Mouse (Mus musculus): ENCODE data around the gene Phf3.
"Not testable (repeated sequence)": the region's sequence is repeated elsewhere in the genome, so short reads cannot be mapped to it uniquely, and the experiment has no call there.

Gene Phf3

DNA sequence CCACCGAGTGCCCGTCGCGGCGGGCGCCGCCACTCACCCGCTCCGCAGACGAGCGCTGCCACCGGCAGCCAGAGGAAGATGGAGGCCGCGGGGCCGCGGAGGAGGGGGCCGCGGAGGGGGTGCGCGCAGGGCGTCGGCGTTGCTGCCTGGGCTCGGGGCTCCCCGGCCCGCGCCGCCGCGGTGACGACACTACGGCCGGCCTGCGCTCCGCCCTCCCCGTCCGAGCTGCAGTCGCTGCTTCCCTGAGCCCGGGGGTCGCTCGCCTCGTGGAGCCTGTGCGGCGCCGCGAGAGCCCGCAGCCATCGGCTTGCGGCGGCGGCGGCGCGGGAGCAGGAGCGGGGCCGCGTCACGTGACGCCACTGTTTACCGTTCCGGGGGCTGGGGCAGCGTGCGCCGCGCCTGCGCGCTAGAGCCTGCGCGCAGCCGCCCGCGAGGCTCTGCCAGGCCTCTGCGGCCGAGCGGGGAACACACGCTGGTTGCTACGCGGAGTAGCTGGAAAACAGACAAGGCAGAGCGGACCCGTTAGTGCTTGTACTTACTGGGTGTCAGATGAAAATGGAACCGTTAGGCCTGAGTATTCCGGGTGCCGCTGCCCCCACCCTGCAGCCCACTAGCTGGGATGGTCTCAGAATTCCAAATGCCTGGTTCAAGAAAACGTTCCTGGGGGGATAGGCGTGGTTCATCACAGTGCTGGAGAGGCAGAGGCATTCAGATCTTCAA lies at the start of gene Phf3:
Gene Phf3, minus strand, starts transcription at position 381 of the 720 bp plus-strand sequence.
- peak; percentile 89 for DNase-seq

DNA sequence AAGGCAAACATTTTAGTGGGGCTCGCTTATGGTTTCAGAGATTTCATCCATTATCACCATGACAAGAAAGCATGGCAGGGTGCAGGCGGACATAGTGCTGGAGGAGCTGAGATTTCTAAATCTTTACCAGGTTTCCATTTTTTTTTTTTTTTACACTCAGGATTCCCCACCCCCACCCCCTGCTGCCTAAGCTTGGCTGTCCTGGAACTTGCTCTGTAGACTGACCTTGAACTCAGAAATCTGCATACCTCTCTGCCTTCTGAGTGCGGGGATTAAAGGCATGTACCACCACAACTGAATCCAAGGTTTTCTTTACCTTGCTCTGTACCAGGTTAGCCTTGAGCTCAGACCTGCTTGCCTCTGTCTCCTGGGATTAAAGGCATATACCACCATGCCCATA lies 48.5 kb upstream of the Phf3 start:
- no peak for DNase-seq

DNA sequence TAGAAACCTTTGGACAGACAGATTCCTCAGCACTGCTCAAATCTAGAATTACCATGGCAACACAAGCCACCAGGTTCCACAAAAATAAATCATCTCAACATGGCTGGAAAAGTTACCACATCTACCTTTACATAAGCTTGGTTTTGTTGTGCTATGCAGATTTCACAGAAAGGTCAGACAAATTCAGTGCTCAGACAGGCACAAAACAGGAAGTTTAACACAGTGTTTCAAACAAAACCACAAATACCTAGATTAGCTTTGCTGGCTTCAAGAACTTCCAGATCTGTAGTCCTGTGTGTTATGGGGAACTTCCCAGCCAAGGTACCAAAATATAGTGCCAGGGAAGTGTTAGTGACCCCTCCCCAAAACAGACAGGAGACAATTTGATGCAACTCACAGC lies 47.5 kb upstream of the Phf3 start:
- DNase-seq, result no peak

DNA sequence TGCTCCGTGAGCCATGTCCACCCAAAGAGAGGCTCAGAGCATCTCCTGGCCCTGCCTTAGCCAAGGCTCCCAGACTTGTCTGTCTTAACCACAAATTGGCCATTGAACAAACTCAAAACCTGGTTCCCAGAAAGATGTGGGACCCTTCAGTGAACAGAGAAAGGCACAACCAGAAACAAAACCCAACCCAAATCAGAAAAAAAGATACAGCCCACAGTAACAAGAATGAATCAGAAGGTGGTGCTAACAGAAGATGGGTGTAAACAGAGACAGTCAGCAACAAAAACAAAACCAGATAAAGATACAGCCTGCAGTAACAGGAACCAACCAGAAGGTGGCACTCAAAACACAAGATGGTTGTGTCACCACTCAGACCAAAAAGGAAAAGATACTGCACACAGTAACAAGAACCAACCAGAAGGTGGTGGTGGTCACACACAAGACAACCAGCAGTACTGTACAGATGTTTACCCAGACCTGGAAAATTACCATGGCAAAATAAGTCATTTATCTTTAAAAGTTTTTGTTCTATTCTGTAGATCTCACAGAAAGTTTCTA lies 47.0 kb upstream of the Phf3 start:
- no peak for DNase-seq

DNA sequence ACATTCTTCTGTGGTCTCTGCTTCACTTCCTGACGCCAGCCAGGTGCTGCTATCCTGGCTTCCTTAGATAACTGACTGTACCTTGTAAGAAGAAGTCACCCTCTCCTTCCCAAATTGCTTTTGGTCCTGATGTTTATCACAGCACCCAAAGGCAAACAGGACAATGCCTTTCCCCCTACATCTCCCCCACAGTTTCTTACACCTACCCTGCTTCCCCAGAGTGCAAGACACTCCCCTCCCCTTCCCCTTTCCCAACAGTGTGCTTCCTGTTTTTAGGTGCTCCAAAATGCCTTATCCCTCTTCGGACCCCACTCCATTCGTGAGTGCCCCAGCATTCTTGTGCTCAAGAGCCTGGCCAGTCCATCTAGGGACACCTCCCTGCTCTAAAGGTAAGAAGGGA lies 36.5 kb upstream of the Phf3 start:
- no peak for DNase-seq

DNA sequence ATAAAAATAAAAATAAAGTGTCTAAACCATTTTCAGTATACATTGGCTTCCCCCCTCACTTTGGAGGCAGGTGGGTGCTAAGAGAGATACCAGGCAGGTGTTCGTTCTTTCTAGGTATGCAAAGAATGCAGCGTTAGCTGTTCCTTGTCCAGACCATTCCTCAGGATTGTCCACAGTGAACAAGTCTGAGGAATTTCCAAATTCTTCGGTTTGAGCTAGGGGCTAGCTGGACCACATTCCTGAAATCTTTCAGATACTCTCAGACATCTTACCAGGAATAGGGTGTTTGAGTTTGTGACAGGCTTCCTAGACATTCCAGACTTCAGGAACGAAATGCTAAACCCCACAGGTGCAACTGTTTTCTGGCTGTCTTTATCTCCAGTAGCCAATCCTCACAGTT lies 35.1 kb upstream of the Phf3 start:
- DNase-seq, result no peak

DNA sequence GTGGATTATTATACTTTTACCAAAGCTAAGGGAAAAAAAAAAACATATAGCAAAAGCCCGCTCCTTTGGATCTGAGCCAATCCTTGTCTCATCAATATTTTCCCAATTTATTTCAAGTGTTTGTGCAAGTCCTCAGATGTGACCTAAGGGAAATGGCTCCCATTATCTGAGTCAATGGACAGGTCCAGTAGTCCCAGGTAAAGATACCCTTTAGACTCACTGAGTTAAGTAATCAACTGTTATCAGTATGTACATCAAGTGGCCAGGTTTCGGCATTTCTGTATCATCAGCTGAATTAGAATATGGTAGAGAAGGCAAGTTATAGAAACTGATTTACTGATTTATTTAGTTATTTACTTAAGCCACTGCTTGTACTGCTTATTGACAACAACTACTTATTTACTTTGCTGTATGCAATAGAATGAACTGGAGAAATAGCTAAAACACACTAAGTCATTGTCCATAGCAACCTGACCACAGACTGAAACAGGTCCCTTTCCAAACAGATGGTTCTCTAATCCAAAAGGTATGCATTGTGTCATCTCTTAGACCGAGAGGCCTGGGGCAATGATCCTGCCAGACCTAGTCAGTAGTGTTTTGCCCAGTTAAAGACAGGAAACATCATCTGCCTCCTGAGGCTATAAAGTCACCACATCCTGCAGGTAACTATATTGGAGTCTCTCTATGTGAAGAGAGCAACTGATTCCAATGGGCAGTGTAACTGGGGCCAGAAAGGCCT lies 29.9 kb upstream of the Phf3 start:
- no peak for DNase-seq

DNA sequence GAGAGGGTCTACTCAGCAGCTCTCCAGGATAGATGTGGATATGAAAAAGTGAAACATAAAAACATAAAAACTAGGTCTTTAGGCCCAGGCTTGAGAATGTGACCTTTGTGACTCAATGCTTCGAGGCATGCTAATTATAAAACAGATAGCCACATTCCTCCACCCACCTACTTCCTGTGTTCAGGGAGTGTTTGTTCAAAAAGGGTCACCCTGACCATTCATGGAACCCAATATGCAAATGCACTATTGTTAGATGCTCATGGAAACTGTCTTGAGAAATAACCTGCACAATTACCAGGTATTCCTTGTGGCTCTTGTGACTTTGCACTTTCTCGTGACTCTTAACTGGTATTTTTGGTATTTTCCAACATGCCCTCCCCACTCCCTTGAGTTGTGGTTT lies 25.0 kb upstream of the Phf3 start:
- no peak for DNase-seq

DNA sequence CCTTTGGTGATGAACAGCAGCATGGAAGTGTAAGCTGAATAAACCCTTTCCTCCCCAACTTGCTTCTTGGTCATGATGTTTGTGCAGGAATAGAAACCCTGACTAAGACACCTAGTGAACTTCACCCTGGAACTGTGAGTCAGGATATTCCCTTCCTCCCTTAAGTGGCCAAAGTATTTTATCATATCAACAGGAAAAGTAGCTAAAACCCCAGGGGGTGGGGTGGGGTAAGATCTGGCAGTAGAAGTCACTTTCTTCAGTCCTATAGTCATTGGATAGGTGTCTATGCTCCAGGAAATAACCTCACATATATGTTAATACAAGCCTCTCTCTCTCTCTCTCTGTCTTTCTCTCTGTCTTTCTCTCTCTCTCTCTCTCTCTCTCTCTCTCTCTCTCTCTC lies 21.6 kb upstream of the Phf3 start:
- DNase-seq, result not testable (repeated sequence)

DNA sequence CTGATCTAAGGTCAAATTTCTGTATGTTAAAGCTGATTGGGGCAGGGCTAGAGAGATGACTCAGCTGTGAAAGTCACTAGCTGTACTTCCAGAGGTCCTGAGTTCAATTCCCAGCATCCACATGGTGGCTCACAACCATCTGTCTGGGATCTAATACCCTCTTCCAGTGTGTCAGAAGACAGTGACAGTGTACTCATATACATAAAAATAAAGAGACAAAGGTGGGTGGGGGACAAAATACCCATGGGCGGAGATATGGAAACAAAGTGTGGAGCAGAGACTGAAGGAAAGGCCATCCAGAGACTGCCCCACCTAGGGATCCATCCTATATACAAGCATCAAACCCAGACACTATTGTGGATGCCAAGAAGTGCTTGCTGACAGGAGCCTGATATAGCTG lies 10.1 kb upstream of the Phf3 start:
- not testable (repeated sequence) for DNase-seq

DNA sequence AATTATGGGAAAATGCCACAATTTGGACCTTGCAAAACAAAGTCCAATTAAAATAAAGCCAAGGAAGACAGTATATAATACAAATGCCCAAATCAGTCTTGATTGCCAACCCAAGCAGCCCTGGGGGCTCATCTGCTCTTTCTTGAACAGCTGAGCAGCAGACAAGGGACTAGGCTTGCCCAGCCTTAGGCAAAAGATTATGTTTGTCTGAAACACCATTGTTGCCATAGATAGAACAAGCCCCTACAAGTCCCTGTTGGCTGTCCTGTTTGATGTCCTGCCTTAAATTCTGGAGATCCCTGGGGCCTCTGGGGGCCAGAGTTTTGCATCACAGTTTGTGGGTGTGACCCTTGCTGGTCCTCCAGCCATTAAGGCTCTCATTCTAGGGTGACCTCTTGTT lies 2.0 kb upstream of the Phf3 start:
- DNase-seq, result no peak

DNA sequence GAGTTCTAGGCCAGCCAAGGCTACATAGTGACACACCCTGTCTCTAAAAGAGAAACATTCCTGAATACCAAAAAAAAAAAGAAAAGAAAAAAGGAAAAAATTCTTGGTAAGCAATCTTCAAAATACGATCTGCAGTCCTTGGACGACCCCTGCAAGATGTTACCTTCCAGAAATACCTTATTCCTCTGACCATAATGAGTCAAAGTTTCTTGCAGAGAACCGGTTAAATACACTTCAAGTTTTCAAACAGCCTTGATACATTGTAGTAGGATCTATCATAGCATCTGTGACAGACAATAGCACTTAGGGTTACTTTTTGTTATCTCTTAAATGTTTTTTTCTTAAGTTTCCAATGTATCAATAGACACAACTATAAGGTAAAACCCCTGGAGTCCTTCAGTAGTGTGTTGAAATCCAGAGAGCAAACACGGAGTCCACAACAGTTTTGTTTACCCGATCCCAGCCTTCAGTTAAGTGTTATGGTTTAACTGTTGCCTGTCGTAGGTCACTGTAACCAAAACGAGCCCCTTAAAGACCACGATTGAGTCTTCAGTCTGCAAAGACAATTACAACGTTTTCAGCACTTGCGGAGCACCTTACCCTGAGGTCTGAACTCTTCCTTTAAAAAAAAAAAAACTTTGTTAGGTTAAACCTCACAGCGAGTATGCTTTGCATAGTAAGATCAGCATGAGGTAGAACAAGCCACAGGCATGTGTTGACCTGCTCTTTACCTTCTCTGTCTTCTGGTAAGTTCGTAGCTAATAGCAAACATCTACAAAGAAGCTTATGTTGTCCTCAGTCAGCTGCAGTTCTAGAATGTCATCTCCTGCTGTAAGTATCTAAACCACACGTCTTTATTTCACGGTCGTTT lies 775 bp upstream of the Phf3 start:
- DNase-seq, result no peak

DNA sequence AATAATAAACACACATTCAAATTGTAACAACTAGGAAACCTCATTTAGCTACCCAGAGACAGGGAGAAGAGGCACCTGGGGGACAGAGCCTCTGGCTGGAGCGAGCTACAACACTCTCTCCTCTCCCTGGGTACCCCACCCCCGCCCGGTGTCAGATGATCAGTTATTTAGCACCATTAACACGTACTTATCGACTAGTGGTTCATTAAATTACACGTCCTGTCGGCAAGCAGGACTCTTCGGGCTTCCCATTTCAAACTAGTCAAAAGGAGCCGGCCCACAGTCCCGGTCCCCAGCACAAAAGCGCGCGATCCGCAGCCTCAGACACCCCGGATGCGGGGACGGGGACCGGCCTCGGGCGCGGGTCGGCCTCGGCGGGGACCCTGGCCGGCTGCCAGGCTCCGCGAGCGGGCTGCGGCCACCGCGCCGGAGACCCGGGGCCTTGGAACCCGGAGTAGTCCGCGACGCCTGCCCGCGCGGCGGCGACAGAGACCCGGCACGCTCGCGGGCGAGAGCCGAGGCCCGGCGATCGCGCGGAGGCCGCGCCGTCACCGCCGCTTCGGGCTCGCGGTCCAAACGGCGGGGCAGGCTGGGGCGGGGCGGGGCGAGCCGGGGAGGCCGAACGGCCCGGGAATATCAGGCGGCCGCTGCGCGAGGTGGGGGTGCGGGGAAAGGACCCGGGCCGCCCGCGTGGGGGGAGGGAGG lies 733 bp downstream of the Phf3 start:
- no peak for DNase-seq

DNA sequence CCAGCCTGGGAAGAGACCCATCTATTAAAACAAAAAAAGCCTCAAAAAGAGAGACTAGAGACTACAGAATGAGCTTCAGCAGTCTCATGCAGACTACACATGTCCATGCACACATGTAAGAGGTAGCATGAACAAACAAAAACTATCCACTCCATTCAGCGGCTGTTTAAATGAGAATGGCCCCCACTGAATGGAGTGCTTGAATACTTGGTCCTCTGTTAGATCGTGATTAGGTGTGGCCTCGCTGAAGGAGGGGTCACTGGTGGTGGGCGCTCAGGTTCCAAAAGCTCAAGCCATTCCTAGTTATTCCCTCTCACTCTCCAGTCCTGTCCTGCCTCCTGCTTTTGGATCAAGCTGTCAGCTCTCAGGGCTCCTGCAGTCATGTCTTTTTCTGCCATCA lies 5.9 kb downstream of the Phf3 start:
- no peak for DNase-seq

DNA sequence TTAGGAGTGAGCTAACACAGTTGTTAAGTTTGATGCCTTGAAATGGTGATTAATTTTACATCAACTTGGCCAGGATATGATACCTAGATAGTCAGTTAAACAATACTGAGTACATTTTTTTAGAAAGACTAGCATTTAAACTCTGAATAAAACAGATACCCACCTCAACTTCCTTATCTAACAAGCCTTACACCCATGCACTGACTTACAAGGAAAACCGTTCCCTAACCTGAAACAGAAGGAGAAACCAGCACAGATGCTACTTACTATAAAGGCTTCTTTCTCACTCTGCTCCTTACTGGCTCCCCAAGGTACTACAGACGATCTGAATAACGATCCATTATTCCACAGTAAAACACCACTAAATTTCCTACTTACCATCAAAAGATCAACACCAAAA lies 21.2 kb downstream of the Phf3 start:
- no peak for DNase-seq

DNA sequence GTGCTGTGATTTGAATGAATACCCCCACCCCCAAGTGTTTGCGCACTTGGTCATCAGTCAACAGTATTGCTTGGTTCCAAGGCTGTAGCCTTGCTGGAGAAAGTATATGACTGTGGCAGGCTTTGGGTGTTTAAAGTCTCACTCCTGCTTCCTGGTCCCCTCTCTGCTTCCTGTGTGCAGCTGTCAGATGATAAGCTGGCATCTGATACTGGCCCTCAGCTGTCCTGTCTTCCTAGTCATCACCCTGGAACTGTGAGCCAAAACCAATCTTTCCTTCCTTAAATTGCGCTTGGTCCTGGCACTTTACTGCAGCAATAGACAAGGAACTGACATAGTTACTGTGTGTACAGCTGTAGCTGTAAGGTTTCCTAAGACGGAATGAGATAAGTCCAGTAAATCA lies 21.8 kb downstream of the Phf3 start:
- DNase-seq, result no peak

DNA sequence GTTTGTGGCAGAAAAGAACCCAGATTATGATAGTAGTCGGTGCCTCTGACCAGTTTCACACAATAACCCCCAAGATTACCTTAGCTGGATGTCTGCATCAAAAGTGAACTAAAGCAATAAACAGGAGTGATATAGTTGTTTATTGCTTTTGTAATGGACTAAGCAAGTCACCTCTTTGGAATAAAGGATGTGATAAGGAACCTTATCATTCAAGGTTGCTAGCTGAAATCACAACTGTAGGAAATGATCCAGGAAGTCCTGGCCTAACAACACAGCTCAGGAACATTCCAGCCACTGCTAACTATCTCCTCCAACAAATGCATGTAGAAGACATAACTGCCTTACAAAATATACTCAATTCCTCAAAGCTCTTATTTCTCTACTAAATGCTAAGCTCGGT lies 22.8 kb downstream of the Phf3 start:
- DNase-seq, result no peak

DNA sequence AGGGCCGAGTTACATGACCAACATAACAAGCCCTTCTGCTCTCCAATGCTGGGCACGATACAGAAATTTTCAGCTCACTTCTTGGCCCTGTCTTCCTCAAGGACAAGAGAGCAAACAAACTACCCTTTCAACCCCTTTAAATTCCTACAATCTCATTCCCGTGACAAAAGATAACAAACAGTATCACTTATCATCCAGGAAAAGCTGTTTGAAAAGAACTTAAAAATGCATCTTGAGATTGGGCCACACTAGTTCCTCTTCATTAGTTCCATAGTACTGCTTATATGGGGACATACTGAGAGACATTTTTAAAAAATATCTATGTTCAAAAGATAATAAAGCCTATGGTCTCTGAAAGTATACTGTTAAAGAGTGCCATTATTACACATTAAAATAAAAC lies 23.8 kb downstream of the Phf3 start:
- no peak for DNase-seq

DNA sequence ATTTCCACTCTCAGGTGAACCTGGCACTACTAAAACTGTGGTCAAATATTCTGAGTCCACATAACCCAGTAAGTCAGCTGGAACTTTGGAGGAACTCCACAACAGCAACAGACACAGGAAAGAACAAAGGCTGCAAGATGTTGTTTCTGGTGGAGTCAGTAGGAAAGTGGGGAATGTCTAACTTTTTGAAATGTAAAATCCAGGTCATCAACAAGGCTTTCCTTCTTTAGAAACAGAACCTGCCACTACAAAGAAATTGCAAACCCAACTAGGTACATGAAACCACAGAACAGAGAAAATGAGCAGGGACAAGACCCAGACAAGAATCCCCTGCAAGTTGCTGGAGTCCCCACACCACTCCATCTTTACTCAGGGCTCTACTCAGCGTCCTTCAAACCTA lies 26.0 kb downstream of the Phf3 start:
- DNase-seq, result no peak

DNA sequence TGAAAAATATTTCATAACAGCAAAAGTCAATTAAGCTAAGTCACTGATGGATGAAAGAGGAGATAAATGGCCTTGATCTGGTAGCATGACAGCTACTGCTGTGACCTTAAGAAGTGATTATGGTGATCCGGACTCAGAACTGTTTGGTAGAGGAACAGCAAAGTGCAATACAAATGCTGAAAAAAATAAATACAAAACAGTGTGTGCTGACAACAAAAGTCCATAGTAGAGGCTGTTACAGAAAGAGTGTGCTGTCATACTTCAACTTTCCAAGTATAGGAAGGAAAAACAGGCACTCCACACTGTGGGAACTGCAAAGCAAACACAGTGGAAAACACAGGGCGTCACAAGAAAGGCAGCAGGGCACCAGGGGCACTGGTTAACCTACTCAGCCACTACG lies 34.1 kb downstream of the Phf3 start:
- no peak for DNase-seq

DNA sequence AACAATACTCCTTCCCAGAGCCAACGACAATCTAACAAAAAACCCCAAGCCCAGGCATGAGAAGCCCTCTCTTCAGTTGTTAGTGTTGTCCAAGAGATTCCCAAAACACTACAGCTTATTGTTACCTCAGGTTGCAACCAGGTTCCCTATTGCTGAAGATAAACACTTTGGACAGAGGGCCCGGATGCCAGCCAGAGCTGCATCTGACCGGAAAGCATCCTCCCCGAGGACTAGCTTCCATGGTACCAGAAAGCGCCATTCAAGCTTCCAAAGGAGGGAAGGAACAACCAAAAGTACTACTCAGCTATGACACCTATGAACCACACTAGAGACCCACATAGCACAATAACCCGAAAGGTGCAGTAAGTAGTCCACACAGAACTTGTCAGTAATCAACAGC lies 38.2 kb downstream of the Phf3 start:
- DNase-seq, result no peak

DNA sequence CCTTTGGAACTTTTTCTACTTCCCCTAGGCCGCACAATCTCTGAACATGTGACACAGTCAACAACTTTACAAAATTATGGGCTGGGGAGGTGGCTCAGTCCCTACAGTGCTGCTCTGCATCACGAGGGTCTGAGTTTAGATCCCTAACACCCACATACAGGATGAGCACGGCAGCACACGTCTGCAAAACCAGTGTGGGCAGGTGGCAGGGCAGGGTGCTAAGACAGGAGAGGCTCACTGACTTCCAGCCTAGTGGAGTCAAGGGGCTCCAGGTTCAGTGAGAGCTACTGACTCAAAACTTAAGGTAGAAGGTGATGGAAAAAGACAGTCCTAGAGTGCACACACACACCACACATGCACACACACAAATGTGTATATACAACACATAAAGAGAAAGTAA lies 40.9 kb downstream of the Phf3 start:
- DNase-seq, result no peak

DNA sequence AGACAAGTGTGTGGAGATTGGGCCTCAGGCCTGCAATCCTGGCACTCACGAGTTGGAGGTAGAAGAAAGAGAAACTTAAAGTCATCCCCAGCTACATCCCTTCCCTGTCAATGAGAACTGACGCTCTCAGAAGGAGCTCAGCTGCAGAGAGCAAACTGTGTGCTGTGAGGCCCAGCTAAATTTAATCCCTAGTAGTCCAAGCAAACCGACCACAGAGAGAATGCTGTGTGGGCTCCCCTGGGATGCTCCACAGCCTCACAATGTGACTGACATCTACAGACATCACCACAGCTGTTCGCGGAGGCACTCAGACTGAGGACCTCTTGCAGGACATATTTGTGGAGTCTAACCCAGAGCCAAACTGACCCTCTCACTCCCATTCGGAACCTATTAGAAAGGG lies 54.3 kb downstream of the Phf3 start:
- no peak for DNase-seq
